Mouse (Mus musculus) embryo, embryonic 9.5 days (tissue): Measurements from ENCODE around the gene Txnrd2.

Experiments
- DNase-seq: peaks from one replicate; pipeline ENCODE4 v3.0.0-alpha.2; 2017; ENCODE audit errors: extremely low spot score

Gene Txnrd2

GRCm38 (mm10) chr16:18426215-18426791 is at the start of gene Txnrd2:
TSS of gene Txnrd2 (plus strand) at chr16:18426384.
- DNase-seq = peak; percentile 82

- DNase-seq = no peak
Observed at GRCm38 (mm10) chr16:18377203-18377602, 49.0 kb upstream of the Txnrd2 start.

GRCm38 (mm10) chr16:18378489-18378888 is 47.7 kb upstream of the Txnrd2 start:
- DNase-seq = no peak

GRCm38 (mm10) chr16:18379338-18380001 is 46.7 kb upstream of the Txnrd2 start:
- no peak for DNase-seq

GRCm38 (mm10) chr16:18380495-18381063 is 45.6 kb upstream of the Txnrd2 start:
- DNase-seq = peak; percentile 64

GRCm38 (mm10) chr16:18381621-18382258 is 44.4 kb upstream of the Txnrd2 start:
- DNase-seq = no peak

GRCm38 (mm10) chr16:18383045-18383726 is 43.0 kb upstream of the Txnrd2 start:
- DNase-seq = no peak

- DNase-seq = peak; percentile 66
Observed at GRCm38 (mm10) chr16:18383756-18384155, 42.4 kb upstream of the Txnrd2 start.

GRCm38 (mm10) chr16:18384211-18384610 is 42.0 kb upstream of the Txnrd2 start:
- DNase-seq = no peak

- no peak for DNase-seq
Observed at GRCm38 (mm10) chr16:18384659-18385058, 41.5 kb upstream of the Txnrd2 start.

- no peak for DNase-seq
Observed at GRCm38 (mm10) chr16:18385411-18385810, 40.8 kb upstream of the Txnrd2 start.

GRCm38 (mm10) chr16:18386451-18386850 is 39.7 kb upstream of the Txnrd2 start:
- DNase-seq = no peak

GRCm38 (mm10) chr16:18386972-18387371 is 39.2 kb upstream of the Txnrd2 start:
- DNase-seq = no peak

GRCm38 (mm10) chr16:18387704-18388582 is 38.2 kb upstream of the Txnrd2 start:
- DNase-seq = no peak

GRCm38 (mm10) chr16:18388583-18389435 is 37.4 kb upstream of the Txnrd2 start:
- no peak for DNase-seq

GRCm38 (mm10) chr16:18390399-18390798 is 35.8 kb upstream of the Txnrd2 start:
- no peak for DNase-seq

GRCm38 (mm10) chr16:18391127-18391526 is 35.1 kb upstream of the Txnrd2 start:
- no peak for DNase-seq

GRCm38 (mm10) chr16:18391728-18392127 is 34.5 kb upstream of the Txnrd2 start:
- no peak for DNase-seq

- DNase-seq = peak; percentile 93
Observed at GRCm38 (mm10) chr16:18392469-18393426, 33.4 kb upstream of the Txnrd2 start.
